Mouse (Mus musculus) liver, embryonic 11.5 days (tissue): ENCODE data around the gene Zyg11a. TPM values are rescaled to one million over a fixed set of nuclear protein-coding genes. Genes with fewer than 3 reads are reported as not detected.

Experiments
- ATAC-seq: fragments of 200-750 bp; cut with Nextera tagmentation; replicated peaks from 2 replicates; pipeline ENCODE4 v1.8.0; 2017; ENCODE audit warnings: moderate number of reproducible peaks, mild to moderate bottlenecking, moderate TSS enrichment, moderate library complexity; ENCODE audit not compliant: low FRiP score
- DNase-seq: peaks from one replicate; pipeline ENCODE4 v3.0.0-alpha.2; 2017; ENCODE audit warnings: low spot score
- H3K27ac ChIP-seq: fragments of 300-500 bp; sonication (generic); 2 replicates; pipeline ENCODE4 v1.5.1; 2014; ENCODE audit warnings: mild to moderate bottlenecking, low read depth, low read length, control low read depth
- H3K27me3 ChIP-seq: fragments of 300-500 bp; sonication (generic); replicated peaks from 2 replicates; pipeline ENCODE4 v1.6.1; 2014; ENCODE audit warnings: low read length, mixed read lengths; ENCODE audit not compliant: control insufficient read depth, insufficient read depth
- H3K36me3 ChIP-seq: fragments of 300-500 bp; sonication (generic); 2 replicates; pipeline ENCODE4 v1.6.1; 2014; ENCODE audit warnings: mild to moderate bottlenecking, low read length, moderate library complexity, mixed read lengths; ENCODE audit not compliant: control insufficient read depth, insufficient read depth
- H3K4me1 ChIP-seq: fragments of 300-500 bp; sonication (generic); replicated peaks from 2 replicates; pipeline ENCODE4 v1.6.1; 2014; ENCODE audit warnings: low read length, mixed read lengths; ENCODE audit not compliant: control insufficient read depth, insufficient read depth
- H3K4me2 ChIP-seq: fragments of 300-500 bp; sonication (generic); 2 replicates; pipeline ENCODE4 v1.6.1; 2014; ENCODE audit warnings: mild to moderate bottlenecking, control low read depth, moderate library complexity
- H3K4me3 ChIP-seq: fragments of 300-500 bp; sonication (generic); 2 replicates; pipeline ENCODE4 v1.5.1; 2014; ENCODE audit warnings: low read depth, low read length, control low read depth
- H3K9ac ChIP-seq: fragments of 300-500 bp; sonication (generic); 2 replicates; pipeline ENCODE4 v1.6.1; 2014; ENCODE audit warnings: low read depth, low read length, control low read depth
- H3K9me3 ChIP-seq: fragments of 300-500 bp; sonication (generic); 2 replicates; pipeline ENCODE4 v1.6.1; 2016; ENCODE audit warnings: low read length, inconsistent platforms, mixed read lengths; ENCODE audit not compliant: control insufficient read depth
- WGBS: fragments of 180-500 bp; shearing (Covaris S2); extraction: QIAGEN DNeasy Blood & Tissue Kit; methylation state at CpG from one replicate; pipeline ENCODE4 v1.1.7; 2014; 5-methylcytosine and 5-hydroxymethylcytosine counted together
- polyA plus RNA-seq: library from polyadenylated mRNA; unstranded; fragments of >200 nt; fragmentation: Nextera tagmentation; extraction: Ambion mirVana; gene quantifications from 2 replicates; pipeline ENCODE4 v1.2.1, GENCODE M21; 2014

Gene Zyg11a
- polyA plus RNA-seq, 1 experiment from 2014 or later: 0.23 TPM

GRCm38 (mm10) chr4:108219019-108219418 lies 1.2 kb upstream of the Zyg11a start:
- peaks cover 42% of the 10 kb centered on the region for H3K27me3 ChIP-seq
- ATAC-seq (no peak), DNase-seq (no peak)
- no peak overlapping the region for H3K27ac ChIP-seq
- H3K9me3 ChIP-seq: no peaks in the 10 kb centered on the region
- H3K9ac ChIP-seq: no peak overlapping the region
- H3K36me3 ChIP-seq: no peaks in the 10 kb centered on the region
- H3K4me2 ChIP-seq: no peak overlapping the region; the same call in 1 of the 2 replicates
- 14% methylated on average over 9 of the region's 9 CpGs for WGBS
- H3K4me1 ChIP-seq: peaks cover 3% of the 10 kb centered on the region; the same call in 1 of the 2 replicates
- no peak overlapping the region for H3K4me3 ChIP-seq

GRCm38 (mm10) chr4:108213023-108213422 lies 4.8 kb downstream of the Zyg11a start:
- ATAC-seq: no peak
- 84% methylated on average over 2 of the region's 2 CpGs for WGBS

GRCm38 (mm10) chr4:108204629-108205028 lies 13.2 kb downstream of the Zyg11a start:
- WGBS: 67% methylated on average over 6 of the region's 6 CpGs
- no peaks in the 10 kb centered on the region for H3K27me3 ChIP-seq
- no peak overlapping the region for H3K4me3 ChIP-seq
- ATAC-seq (no peak), DNase-seq (no peak)
- H3K9me3 ChIP-seq: no peaks in the 10 kb centered on the region
- no peaks in the 10 kb centered on the region for H3K4me1 ChIP-seq
- no peak overlapping the region for H3K9ac ChIP-seq
- H3K36me3 ChIP-seq: no peaks in the 10 kb centered on the region
- H3K27ac ChIP-seq: no peak overlapping the region
- no peak overlapping the region for H3K4me2 ChIP-seq

More at GRCm38 (mm10) chr4:108213023-108213422, 4.8 kb downstream of the Zyg11a start:
- Histone ChIP-seq H3K27me3 (peaks cover 21% of the 10 kb centered on the region), H3K9ac (no peak overlapping the region), H3K4me1 (peaks cover 3% of the 10 kb centered on the region; the same call in 1 of the 2 replicates), H3K4me3 (no peak overlapping the region), H3K4me2 (no peak overlapping the region), H3K9me3 (no peaks in the 10 kb centered on the region), H3K27ac (no peak overlapping the region), H3K36me3 (no peaks in the 10 kb centered on the region)
- no peak for DNase-seq

- H3K27me3 ChIP-seq: no peaks in the 10 kb centered on the region; the same call in 1 of the 2 replicates
- no peaks in the 10 kb centered on the region for H3K9me3 ChIP-seq
- no peak overlapping the region for H3K4me3 ChIP-seq
- 54% methylated on average over 2 of the region's 2 CpGs for WGBS
- no peaks in the 10 kb centered on the region for H3K36me3 ChIP-seq
- H3K27ac ChIP-seq: no peak overlapping the region
- ATAC-seq (no peak), DNase-seq (no peak)
- no peak overlapping the region for H3K9ac ChIP-seq
- H3K4me1 ChIP-seq: no peaks in the 10 kb centered on the region
- no peak overlapping the region for H3K4me2 ChIP-seq
These were observed 18.6 kb downstream of the Zyg11a start for GRCm38 (mm10) chr4:108199236-108199635.

GRCm38 (mm10) chr4:108196277-108196855 lies 21.5 kb downstream of the Zyg11a start:
- DNase-seq: no peak
- no peak overlapping the region for H3K27ac ChIP-seq
- H3K4me3 ChIP-seq: no peak overlapping the region
- H3K4me2 ChIP-seq: no peak overlapping the region
- no peak for ATAC-seq
- H3K4me1 ChIP-seq: no peaks in the 10 kb centered on the region
- H3K9ac ChIP-seq: no peak overlapping the region
- H3K9me3 ChIP-seq: no peaks in the 10 kb centered on the region
- H3K36me3 ChIP-seq: no peaks in the 10 kb centered on the region
- H3K27me3 ChIP-seq: no peaks in the 10 kb centered on the region; the same call in 1 of the 2 replicates
- 78% methylated on average over 6 of the region's 6 CpGs for WGBS

GRCm38 (mm10) chr4:108192821-108193323 lies 25.0 kb downstream of the Zyg11a start:
- Histone ChIP-seq H3K9ac (no peak overlapping the region), H3K4me2 (no peak overlapping the region), H3K36me3 (no peaks in the 10 kb centered on the region), H3K9me3 (no peaks in the 10 kb centered on the region), H3K27ac (no peak overlapping the region), H3K4me3 (no peak overlapping the region), H3K4me1 (no peaks in the 10 kb centered on the region), H3K27me3 (no peaks in the 10 kb centered on the region; the same call in 1 of the 2 replicates)
- DNase-seq: no peak
- WGBS: 70% methylated on average over 2 of the region's 2 CpGs
- no peak for ATAC-seq

- Histone ChIP-seq H3K27me3 (no peaks in the 10 kb centered on the region), H3K9ac (no peak overlapping the region), H3K4me1 (no peaks in the 10 kb centered on the region), H3K27ac (no peak overlapping the region), H3K9me3 (no peaks in the 10 kb centered on the region), H3K4me3 (no peak overlapping the region), H3K36me3 (no peaks in the 10 kb centered on the region), H3K4me2 (no peak overlapping the region)
- DNase-seq (no peak), ATAC-seq (no peak)
- WGBS: 72% methylated on average over 1 of the region's 1 CpGs
These were observed 35.6 kb downstream of the Zyg11a start for GRCm38 (mm10) chr4:108182278-108182677.

GRCm38 (mm10) chr4:108168056-108168455 lies 49.8 kb downstream of the Zyg11a start:
- DNase-seq: no peak
- no peak for ATAC-seq
- no peak overlapping the region for H3K9ac ChIP-seq
- H3K9me3 ChIP-seq: no peaks in the 10 kb centered on the region
- H3K27ac ChIP-seq: no peak overlapping the region
- 82% methylated on average over 6 of the region's 6 CpGs for WGBS
- H3K4me3 ChIP-seq: no peak overlapping the region
- no peaks in the 10 kb centered on the region; the same call in 1 of the 2 replicates for H3K36me3 ChIP-seq
- no peaks in the 10 kb centered on the region for H3K4me1 ChIP-seq
- H3K27me3 ChIP-seq: 0 out of 2 replicates have a peak, but pooled peaks cover 4% of the 10 kb centered on the region
- H3K4me2 ChIP-seq: no peak overlapping the region

GRCm38 (mm10) chr4:108166874-108167273 lies 51.0 kb downstream of the Zyg11a start:
- H3K9me3 ChIP-seq: no peaks in the 10 kb centered on the region
- no peak overlapping the region for H3K27ac ChIP-seq
- no peak overlapping the region for H3K4me3 ChIP-seq
- no peaks in the 10 kb centered on the region for H3K4me1 ChIP-seq
- H3K36me3 ChIP-seq: no peaks in the 10 kb centered on the region; the same call in 1 of the 2 replicates
- 0 out of 2 replicates have a peak, but pooled peaks cover 4% of the 10 kb centered on the region for H3K27me3 ChIP-seq
- WGBS: 83% methylated on average over 4 of the region's 4 CpGs
- H3K4me2 ChIP-seq: no peak overlapping the region
- no peak for DNase-seq
- no peak overlapping the region for H3K9ac ChIP-seq
- ATAC-seq: no peak
